Mouse (Mus musculus): Measurements from ENCODE around the gene Pde9a. TPM values are rescaled to one million over a fixed set of nuclear protein-coding genes. Genes with fewer than 3 reads are reported as not detected.

Pde9a gene
- polyA plus RNA-seq, 1 experiment: not detected

DNA sequence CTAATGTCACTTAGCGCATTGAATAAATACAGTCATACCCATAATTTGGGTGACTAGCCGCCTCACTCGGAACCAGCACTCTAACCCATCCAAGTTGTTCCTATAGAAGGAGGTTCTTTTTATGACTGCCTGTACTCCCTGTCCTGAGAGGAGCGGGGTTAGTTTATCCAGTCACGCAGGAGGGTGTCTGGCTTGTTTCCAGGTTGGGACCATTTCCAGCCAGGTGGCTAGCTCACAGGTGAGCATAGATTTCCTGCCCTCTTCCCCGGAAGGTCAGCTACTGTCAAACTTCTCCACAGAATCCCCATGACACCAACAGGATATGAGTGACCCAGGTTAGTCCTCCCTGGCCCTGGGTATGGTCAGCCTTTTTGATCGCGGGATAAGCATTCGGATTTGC lies 51.5 kb downstream of the Pde9a start:
- H3K27ac ChIP-seq (ENCODE audit: insufficient read depth, low read depth, low read length): no peak overlapping the region
- TF ChIP-seq POLR2A (IDR thresholded peaks at IDR 0.05; ENCODE audit: borderline replicate concordance, low read depth, low read length) (no peak), CTCF (IDR thresholded peaks at IDR 0.05; ENCODE audit: low read depth, low read length) (no peak)
- H3K4me1 ChIP-seq (ENCODE audit: control insufficient read depth, insufficient read depth, low read length): peaks cover 12% of the 10 kb centered on the region
- H3K4me3 ChIP-seq (ENCODE audit: insufficient read depth, low read length): no peak overlapping the region

DNA sequence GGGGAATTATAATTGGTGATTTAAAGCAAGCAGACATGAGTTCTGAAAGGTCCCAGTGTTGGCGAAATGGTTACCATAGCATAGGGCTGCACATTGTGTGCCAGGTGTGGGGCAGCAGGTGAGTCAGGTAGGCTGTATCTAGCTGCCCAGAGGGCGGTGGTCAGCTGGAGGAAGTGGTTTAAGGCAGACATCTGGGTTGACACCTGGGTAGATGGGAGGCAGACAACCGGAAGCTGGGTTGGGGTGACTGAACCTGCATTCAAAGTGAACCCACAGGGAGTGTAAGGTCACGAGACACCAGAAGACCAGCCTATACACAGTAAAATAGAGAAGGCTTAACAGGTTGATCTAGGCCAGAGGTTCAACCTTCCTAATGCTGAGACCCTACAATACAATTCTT lies 54.0 kb downstream of the Pde9a start:
- Histone ChIP-seq H3K27ac (ENCODE audit: insufficient read depth, low read depth, low read length) (no peak overlapping the region), H3K4me1 (ENCODE audit: control insufficient read depth, insufficient read depth, low read length) (peaks cover 12% of the 10 kb centered on the region), H3K4me3 (ENCODE audit: insufficient read depth, low read length) (no peak overlapping the region)
- TF ChIP-seq CTCF (IDR thresholded peaks at IDR 0.05; ENCODE audit: low read depth, low read length) (no peak), POLR2A (IDR thresholded peaks at IDR 0.05; ENCODE audit: borderline replicate concordance, low read depth, low read length) (no peak)

DNA sequence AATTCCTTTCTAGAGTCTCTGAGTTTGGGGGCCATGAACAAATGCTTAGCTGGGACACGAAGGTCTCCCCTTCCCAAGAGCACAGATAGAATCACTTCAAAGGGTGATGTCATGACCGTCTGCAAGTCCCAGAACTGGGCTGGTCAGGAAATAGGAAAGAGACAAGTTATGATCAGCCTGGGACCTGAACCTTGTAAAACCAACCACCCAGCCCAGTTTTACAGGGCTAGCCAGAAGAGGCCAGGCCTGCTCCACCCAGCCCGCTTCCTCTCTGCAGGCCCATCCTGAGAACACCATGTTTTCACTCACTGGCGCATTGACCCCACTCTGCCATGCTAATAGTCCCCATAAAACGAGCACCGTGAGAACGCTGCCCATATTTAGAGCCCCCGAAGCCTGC lies 56.5 kb downstream of the Pde9a start:
- H3K4me1 ChIP-seq (ENCODE audit: control insufficient read depth, insufficient read depth, low read length): peaks cover 1% of the 10 kb centered on the region
- no peak for TF ChIP-seq CTCF (IDR thresholded peaks at IDR 0.05; ENCODE audit: low read depth, low read length)
- TF ChIP-seq POLR2A (IDR thresholded peaks at IDR 0.05; ENCODE audit: borderline replicate concordance, low read depth, low read length): no peak
- H3K4me3 ChIP-seq (ENCODE audit: insufficient read depth, low read length): no peak overlapping the region
- no peak overlapping the region for H3K27ac ChIP-seq (ENCODE audit: insufficient read depth, low read depth, low read length)

DNA sequence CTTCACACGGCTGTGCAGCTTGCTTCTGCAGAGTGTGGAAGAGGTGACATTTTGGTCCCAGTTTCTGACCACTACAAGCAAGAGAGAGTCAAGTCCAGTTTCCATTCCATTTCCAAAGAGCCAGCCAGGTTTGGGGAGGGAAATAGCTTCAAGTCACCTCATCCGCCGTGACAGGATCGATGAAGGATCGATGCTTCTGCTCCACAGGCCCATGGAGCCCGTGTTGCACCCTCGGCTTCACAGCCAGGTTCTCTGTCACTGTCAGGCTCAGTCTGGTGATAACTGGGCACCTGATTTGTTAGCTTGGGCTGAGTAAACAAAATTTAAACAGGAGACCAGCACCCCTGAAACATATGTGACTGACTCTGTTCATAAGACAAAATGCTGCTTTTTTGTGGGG lies 58.2 kb downstream of the Pde9a start:
- Histone ChIP-seq H3K27ac (ENCODE audit: insufficient read depth, low read depth, low read length) (no peak overlapping the region), H3K4me1 (ENCODE audit: control insufficient read depth, insufficient read depth, low read length) (no peaks in the 10 kb centered on the region), H3K4me3 (ENCODE audit: insufficient read depth, low read length) (no peak overlapping the region)
- TF ChIP-seq CTCF (IDR thresholded peaks at IDR 0.05; ENCODE audit: low read depth, low read length): no peak

DNA sequence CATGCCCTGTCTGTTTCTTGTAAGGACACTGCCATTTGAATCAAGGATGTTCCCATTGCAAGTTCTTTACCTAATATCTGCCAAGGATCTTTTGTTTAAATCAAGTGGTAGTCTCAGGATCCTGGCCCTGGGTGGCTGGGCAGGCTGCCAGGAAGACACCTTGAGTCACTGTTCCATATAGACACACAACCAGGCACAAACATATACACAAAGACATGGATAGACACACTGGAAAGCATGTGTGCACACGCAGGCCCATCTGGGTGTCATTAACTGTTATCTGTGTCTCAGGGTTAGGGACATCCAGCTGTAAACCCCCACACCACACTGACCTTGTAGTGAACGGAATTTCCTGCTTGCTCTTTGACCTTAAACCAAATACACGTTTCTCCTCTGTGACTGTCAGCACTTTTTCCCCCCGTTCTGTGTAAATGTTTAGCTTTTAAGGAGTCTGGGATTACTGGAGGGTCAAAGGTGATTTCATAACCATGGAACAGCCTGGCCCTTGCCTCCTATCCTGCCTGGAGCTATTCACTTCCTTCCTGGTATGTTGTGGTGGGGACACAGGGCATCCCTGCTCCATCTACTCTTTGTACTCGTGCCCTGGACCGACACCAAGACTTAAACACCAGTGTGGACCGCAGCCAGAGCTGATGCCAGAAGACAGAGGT lies 59.2 kb downstream of the Pde9a start:
- no peak for TF ChIP-seq POLR2A (IDR thresholded peaks at IDR 0.05; ENCODE audit: borderline replicate concordance, low read depth, low read length)
- TF ChIP-seq CTCF (IDR thresholded peaks at IDR 0.05; ENCODE audit: low read depth, low read length): no peak
- Histone ChIP-seq H3K4me3 (ENCODE audit: insufficient read depth, low read length) (no peak overlapping the region), H3K4me1 (ENCODE audit: control insufficient read depth, insufficient read depth, low read length) (no peaks in the 10 kb centered on the region), H3K27ac (ENCODE audit: insufficient read depth, low read depth, low read length) (no peak overlapping the region)

DNA sequence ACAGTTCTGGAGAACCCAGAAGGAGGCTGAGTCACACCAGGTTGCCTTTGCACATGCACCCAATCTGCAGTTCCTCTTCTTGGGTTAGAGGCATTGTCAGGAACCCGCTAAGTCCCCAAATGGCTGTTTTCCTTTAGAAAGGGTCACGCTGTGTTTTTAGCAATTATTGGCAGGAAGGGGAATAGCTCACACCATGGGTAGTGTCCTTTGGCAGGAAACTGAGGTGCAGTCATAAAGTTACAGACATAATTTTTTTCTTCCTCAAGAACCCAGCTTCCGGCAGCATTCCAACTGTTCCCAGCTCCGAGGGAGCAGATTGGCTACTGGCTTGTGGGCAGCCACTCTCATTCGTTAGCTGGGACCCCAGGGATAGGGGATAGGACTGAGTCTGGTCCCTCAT lies 61.8 kb downstream of the Pde9a start:
- TF ChIP-seq POLR2A (IDR thresholded peaks at IDR 0.05; ENCODE audit: borderline replicate concordance, low read depth, low read length) (no peak), CTCF (IDR thresholded peaks at IDR 0.05; ENCODE audit: low read depth, low read length) (no peak)
- no peak overlapping the region for H3K4me3 ChIP-seq (ENCODE audit: insufficient read depth, low read length)
- H3K4me1 ChIP-seq (ENCODE audit: control insufficient read depth, insufficient read depth, low read length): no peaks in the 10 kb centered on the region
- no peak overlapping the region for H3K27ac ChIP-seq (ENCODE audit: insufficient read depth, low read depth, low read length)

DNA sequence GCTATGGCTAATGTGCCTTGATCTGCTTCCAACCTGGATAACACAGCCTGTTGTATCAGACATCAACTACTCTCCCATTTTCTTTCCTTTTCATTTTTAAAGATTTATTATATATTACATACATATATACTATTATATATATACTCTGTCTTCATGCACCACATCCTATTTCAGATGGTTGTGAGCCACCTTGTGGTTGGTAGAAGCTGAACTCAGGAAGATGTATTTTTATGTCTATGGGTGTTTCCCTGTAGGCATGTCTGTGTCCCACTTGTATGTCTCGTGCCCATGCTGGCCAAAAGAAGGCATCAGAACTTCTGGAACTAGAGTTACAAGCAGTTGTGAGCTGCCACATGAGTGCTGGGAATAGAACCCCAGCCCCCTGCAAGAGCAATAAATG lies 62.5 kb downstream of the Pde9a start:
- Histone ChIP-seq H3K27ac (ENCODE audit: insufficient read depth, low read depth, low read length) (no peak overlapping the region), H3K4me1 (ENCODE audit: control insufficient read depth, insufficient read depth, low read length) (no peaks in the 10 kb centered on the region), H3K4me3 (ENCODE audit: insufficient read depth, low read length) (no peak overlapping the region)
- no peak for TF ChIP-seq CTCF (IDR thresholded peaks at IDR 0.05; ENCODE audit: low read depth, low read length)
- TF ChIP-seq POLR2A (IDR thresholded peaks at IDR 0.05; ENCODE audit: borderline replicate concordance, low read depth, low read length): no peak

DNA sequence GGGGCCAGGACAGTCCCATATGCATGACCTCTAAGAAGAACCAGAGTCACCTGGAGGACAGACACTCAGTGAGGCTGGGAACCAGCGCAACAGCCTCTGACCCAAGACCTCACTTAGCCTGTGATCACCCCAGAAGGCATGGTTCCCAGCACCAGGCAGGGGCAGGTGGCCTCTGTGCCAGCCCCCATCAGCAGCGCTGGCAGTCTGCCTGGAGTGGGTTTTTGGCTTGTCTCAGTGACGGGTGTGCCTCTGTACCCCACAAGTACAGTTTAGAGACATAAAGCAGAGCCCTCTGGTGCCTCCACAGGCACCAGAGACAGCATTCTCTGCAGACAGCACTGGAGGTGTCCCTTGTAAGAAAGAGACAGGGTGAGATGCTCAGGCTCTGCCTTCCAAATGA lies 64.2 kb downstream of the Pde9a start:
- no peak overlapping the region for H3K27ac ChIP-seq (ENCODE audit: insufficient read depth, low read depth, low read length)
- no peak for TF ChIP-seq CTCF (IDR thresholded peaks at IDR 0.05; ENCODE audit: low read depth, low read length)
- TF ChIP-seq POLR2A (IDR thresholded peaks at IDR 0.05; ENCODE audit: borderline replicate concordance, low read depth, low read length): no peak
- no peak overlapping the region for H3K4me3 ChIP-seq (ENCODE audit: insufficient read depth, low read length)
- no peaks in the 10 kb centered on the region for H3K4me1 ChIP-seq (ENCODE audit: control insufficient read depth, insufficient read depth, low read length)

DNA sequence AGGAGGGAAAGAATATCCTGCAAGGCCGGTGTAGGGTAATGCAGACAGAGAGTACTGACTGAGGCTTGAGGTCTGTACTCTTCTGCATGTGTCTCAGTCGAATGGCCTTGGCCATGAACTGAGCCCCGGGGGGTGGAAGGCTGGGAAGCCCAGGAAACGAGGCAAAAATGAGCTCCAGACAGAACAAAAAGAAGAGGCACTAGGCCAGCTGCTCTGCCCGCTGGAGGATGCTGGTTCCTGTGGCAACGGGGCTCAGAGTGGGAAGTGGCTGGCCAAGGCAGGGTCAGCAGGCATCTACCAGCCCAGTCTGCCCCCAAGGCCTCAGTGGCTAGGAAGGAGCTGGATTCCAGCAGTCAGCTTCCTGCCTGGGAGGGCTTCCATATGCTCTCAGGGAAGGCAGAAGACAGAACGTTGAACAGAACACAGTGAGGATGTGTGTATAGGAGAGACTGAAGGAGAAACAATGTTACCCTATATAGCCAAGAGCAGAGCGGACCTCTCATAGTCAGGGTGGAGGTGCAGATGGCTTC lies 65.2 kb downstream of the Pde9a start:
- Histone ChIP-seq H3K4me1 (ENCODE audit: control insufficient read depth, insufficient read depth, low read length) (no peaks in the 10 kb centered on the region), H3K4me3 (ENCODE audit: insufficient read depth, low read length) (no peak overlapping the region), H3K27ac (ENCODE audit: insufficient read depth, low read depth, low read length) (no peak overlapping the region)
- no peak for TF ChIP-seq POLR2A (IDR thresholded peaks at IDR 0.05; ENCODE audit: borderline replicate concordance, low read depth, low read length)
- no peak for TF ChIP-seq CTCF (IDR thresholded peaks at IDR 0.05; ENCODE audit: low read depth, low read length)

DNA sequence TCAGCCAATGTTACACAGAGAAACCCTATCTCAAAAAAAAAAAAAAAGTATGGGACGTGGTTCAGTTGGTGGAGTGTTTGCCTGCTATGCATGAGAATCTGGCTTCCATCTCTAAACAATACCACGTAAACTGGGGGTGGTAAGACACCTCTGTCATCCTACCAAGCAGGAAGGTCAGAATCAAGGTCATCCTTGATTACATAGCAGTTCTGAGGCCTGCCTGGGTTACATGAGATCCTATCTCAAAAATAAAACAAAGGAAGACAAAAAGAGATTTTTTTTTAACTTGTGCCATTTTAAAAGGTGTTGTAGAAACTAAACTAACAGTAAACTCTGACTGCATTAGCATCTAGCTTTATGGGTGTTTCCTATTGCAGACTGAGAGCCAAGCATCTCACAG lies 66.8 kb downstream of the Pde9a start:
- no peaks in the 10 kb centered on the region for H3K4me1 ChIP-seq (ENCODE audit: control insufficient read depth, insufficient read depth, low read length)
- H3K27ac ChIP-seq (ENCODE audit: insufficient read depth, low read depth, low read length): no peak overlapping the region
- TF ChIP-seq CTCF (IDR thresholded peaks at IDR 0.05; ENCODE audit: low read depth, low read length): no peak
- TF ChIP-seq POLR2A (IDR thresholded peaks at IDR 0.05; ENCODE audit: borderline replicate concordance, low read depth, low read length): no peak
- no peak overlapping the region for H3K4me3 ChIP-seq (ENCODE audit: insufficient read depth, low read length)

Data from bone marrow macrophage, adult 2 months (primary cell).